Mouse (Mus musculus) lung, embryonic 16.5 days (tissue): ENCODE measurements around the gene Sqstm1. TPM values are rescaled to one million over a fixed set of nuclear protein-coding genes. Genes with fewer than 3 reads are reported as not detected.

Source experiments
- ATAC-seq: fragments of 200-750 bp; cut with Nextera tagmentation; 2 replicates; pipeline ENCODE4 v1.8.0; 2017; ENCODE audit warnings: low read depth, mild to moderate bottlenecking, moderate library complexity
- H3K27ac ChIP-seq: fragments of 300-500 bp; sonication (generic); 2 replicates; pipeline ENCODE4 v1.5.1; 2014; ENCODE audit warnings: mild to moderate bottlenecking, control low read depth, low read length
- H3K27me3 ChIP-seq: fragments of 300-500 bp; sonication (generic); 2 replicates; pipeline ENCODE4 v1.6.1; 2014; ENCODE audit warnings: low read depth, low read length, mixed read lengths; ENCODE audit not compliant: control insufficient read depth, insufficient read depth
- H3K36me3 ChIP-seq: fragments of 300-500 bp; sonication (generic); 2 replicates; pipeline ENCODE4 v1.6.1; 2014; ENCODE audit warnings: low read length; ENCODE audit not compliant: control insufficient read depth, insufficient read depth
- H3K4me1 ChIP-seq: fragments of 300-500 bp; sonication (generic); replicated peaks from 2 replicates; pipeline ENCODE4 v1.6.1; 2014; ENCODE audit warnings: low read length, mixed read lengths; ENCODE audit not compliant: control insufficient read depth, insufficient read depth
- H3K4me2 ChIP-seq: fragments of 300-500 bp; sonication (generic); 2 replicates; pipeline ENCODE4 v1.6.1; 2014; ENCODE audit warnings: low read depth, low read length, control low read depth
- H3K4me3 ChIP-seq: fragments of 300-500 bp; sonication (generic); 2 replicates; pipeline ENCODE4 v1.5.1; 2014; ENCODE audit warnings: mild to moderate bottlenecking, low read length, control low read depth
- H3K9ac ChIP-seq: fragments of 300-500 bp; sonication (generic); 2 replicates; pipeline ENCODE4 v1.6.1; 2014; ENCODE audit warnings: low read length, control low read depth
- H3K9me3 ChIP-seq: fragments of 300-500 bp; sonication (generic); 2 replicates; pipeline ENCODE4 v1.6.1; 2016; ENCODE audit warnings: low read length; ENCODE audit not compliant: control insufficient read depth
- WGBS: fragments of 180-500 bp; shearing (Covaris S2); extraction: QIAGEN DNeasy Blood & Tissue Kit; methylation state at CpG from one replicate; pipeline ENCODE4 v1.1.7; 2014; 5-methylcytosine and 5-hydroxymethylcytosine counted together
- polyA plus RNA-seq: library from polyadenylated mRNA; unstranded; fragments of >200 nt; fragmentation: Nextera tagmentation; extraction: Ambion mirVana; gene quantifications from 2 replicates; pipeline ENCODE4 v1.2.1, GENCODE M21; 2015

Gene Sqstm1
- polyA plus RNA-seq, 1 experiment from 2014 or later = 257 TPM

DNA sequence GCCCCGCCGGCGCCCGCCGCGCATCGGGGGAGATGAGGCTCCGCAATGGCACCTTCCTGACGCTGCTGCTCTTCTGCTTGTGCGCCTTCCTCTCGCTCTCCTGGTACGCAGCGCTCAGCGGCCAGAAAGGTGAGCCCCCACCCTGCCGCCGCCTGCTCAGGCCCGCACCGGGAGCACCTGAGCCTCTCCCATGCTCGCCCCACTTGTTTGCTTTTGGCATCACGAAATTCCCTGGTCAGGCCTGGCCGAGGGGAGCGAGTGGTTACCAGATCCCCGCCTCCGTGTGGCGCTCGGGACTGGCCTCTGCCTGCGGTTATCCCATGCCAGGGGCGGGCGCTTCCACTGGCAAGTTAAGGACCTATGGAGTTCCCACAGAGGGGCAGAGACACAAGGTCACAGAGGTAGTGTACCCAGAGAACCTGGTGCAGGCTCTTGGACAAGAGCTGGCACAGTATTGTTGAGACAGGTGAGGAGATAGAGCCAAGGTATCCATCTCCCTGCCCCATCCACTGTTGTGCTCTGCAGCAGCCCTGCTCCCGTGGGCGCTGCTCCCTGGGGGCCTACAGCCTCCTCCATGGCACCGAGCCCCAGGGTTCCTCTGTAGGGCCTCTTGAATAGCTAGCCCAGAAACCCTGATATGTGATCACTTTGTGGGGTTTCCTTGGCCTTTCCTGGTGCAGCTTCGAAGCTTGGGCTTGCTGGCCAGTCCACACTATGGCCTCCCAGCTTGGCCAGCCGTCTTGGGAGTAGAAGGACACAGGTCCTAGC, 15.2 kb upstream of the Sqstm1 start:
- WGBS = 3% methylated on average over 22 of the region's 34 CpGs
- no peaks in the 10 kb centered on the region for H3K27me3 ChIP-seq
- peaks cover 32% of the 10 kb centered on the region for H3K4me1 ChIP-seq
- no peaks in the 10 kb centered on the region for H3K36me3 ChIP-seq
- peak; percentile 37 for ATAC-seq
- H3K4me2 ChIP-seq = peak overlapping the region; percentile 69
- H3K9me3 ChIP-seq = no peaks in the 10 kb centered on the region
- peak overlapping the region; percentile 94 for H3K9ac ChIP-seq
- peak overlapping the region; percentile 85 for H3K4me3 ChIP-seq
- H3K27ac ChIP-seq = peak overlapping the region; percentile 82

GRCm38 (mm10) chr11:50224671-50225530, 14.3 kb upstream of the Sqstm1 start:
- peak; percentile 90 for ATAC-seq
- Histone ChIP-seq H3K27ac (peak overlapping the region; percentile 82), H3K36me3 (no peaks in the 10 kb centered on the region), H3K4me3 (peak overlapping the region; percentile 85), H3K9ac (peak overlapping the region; percentile 94), H3K4me2 (peak overlapping the region; percentile 69), H3K27me3 (no peaks in the 10 kb centered on the region), H3K9me3 (no peaks in the 10 kb centered on the region), H3K4me1 (peaks cover 26% of the 10 kb centered on the region)
- WGBS = under 1% methylated on average over 58 of the region's 70 CpGs

GRCm38 (mm10) chr11:50223783-50224662, 13.4 kb upstream of the Sqstm1 start:
- H3K4me3 ChIP-seq = peak overlapping the region; percentile 85
- peak overlapping the region; percentile 82 for H3K27ac ChIP-seq
- WGBS = 7% methylated on average over 17 of the region's 17 CpGs
- H3K9ac ChIP-seq = peak overlapping the region; percentile 94
- H3K4me2 ChIP-seq = peak overlapping the region; percentile 69
- H3K4me1 ChIP-seq = peaks cover 23% of the 10 kb centered on the region
- H3K27me3 ChIP-seq = no peaks in the 10 kb centered on the region
- no peaks in the 10 kb centered on the region for H3K36me3 ChIP-seq
- H3K9me3 ChIP-seq = no peaks in the 10 kb centered on the region
- ATAC-seq = no peak

GRCm38 (mm10) chr11:50222559-50223276, 12.1 kb upstream of the Sqstm1 start:
- Histone ChIP-seq H3K36me3 (no peaks in the 10 kb centered on the region), H3K9ac (no peak overlapping the region)
- no peak for ATAC-seq

DNA sequence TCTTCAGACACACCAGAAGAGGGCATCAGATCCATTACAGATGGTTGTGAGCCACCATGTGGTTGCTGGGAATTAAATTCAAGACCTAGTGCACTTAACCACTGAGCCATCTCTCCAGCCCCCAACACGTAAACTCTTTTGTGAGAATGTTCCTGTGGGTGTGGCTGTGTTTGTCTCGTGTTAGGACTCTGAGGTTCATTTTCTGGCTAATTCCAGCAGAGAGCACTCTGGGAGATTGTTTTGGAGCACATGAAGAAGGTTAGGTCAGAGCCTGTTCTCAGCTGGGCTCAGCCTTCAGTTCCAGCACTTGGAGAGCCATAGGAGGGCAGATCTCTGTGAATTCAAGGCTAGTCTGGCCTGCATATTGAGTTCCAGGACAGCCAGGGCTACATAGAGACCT, 9.2 kb upstream of the Sqstm1 start:
- no peaks in the 10 kb centered on the region for H3K36me3 ChIP-seq
- ATAC-seq = no peak
- no peak overlapping the region for H3K27ac ChIP-seq
- no peak overlapping the region for H3K9ac ChIP-seq
- H3K9me3 ChIP-seq = no peaks in the 10 kb centered on the region
- H3K27me3 ChIP-seq = no peaks in the 10 kb centered on the region
- no peak overlapping the region for H3K4me3 ChIP-seq
- 32% methylated on average over 2 of the region's 2 CpGs for WGBS
- H3K4me2 ChIP-seq = no peak overlapping the region
- peaks cover 13% of the 10 kb centered on the region; the same call in 1 of the 2 replicates for H3K4me1 ChIP-seq

More at GRCm38 (mm10) chr11:50222559-50223276, 12.1 kb upstream of the Sqstm1 start:
- Histone ChIP-seq H3K27ac (no peak overlapping the region), H3K9me3 (no peaks in the 10 kb centered on the region), H3K27me3 (no peaks in the 10 kb centered on the region), H3K4me1 (peaks cover 16% of the 10 kb centered on the region), H3K4me2 (no peak overlapping the region), H3K4me3 (no peak overlapping the region)
- WGBS = 60% methylated on average over 7 of the region's 7 CpGs

DNA sequence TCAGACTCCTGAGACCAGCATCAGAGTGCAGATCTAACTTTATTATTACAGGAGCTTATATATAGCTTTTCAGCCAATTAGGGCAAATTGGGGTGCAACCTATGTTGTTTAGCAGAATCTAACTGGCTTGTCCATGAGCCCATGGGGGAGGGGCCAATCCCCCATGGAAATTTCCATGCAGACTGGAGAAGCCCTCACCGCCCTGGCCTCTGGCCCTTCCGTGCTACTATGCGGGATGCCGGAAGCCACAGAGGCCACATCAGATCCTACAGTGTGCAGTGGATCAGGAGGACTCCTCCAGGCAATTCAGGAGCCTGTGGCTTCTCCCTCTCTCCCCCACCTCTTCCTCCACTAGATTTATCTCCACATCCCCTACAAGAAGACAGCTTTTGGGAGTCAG, 7.2 kb upstream of the Sqstm1 start:
- H3K27ac ChIP-seq = no peak overlapping the region
- H3K4me3 ChIP-seq = no peak overlapping the region
- no peak overlapping the region for H3K4me2 ChIP-seq
- no peak overlapping the region for H3K9ac ChIP-seq
- no peaks in the 10 kb centered on the region for H3K36me3 ChIP-seq
- WGBS = 62% methylated on average over 4 of the region's 4 CpGs
- peaks cover 12% of the 10 kb centered on the region; the same call in 1 of the 2 replicates for H3K4me1 ChIP-seq
- ATAC-seq = no peak
- H3K9me3 ChIP-seq = no peaks in the 10 kb centered on the region
- H3K27me3 ChIP-seq = no peaks in the 10 kb centered on the region

- Histone ChIP-seq H3K9me3 (no peaks in the 10 kb centered on the region), H3K4me2 (no peak overlapping the region), H3K9ac (no peak overlapping the region), H3K36me3 (no peaks in the 10 kb centered on the region), H3K27me3 (no peaks in the 10 kb centered on the region), H3K4me3 (no peak overlapping the region), H3K4me1 (peaks cover 12% of the 10 kb centered on the region; the same call in 1 of the 2 replicates), H3K27ac (no peak overlapping the region)
- 70% methylated on average over 4 of the region's 4 CpGs for WGBS
- no peak for ATAC-seq
Observed at GRCm38 (mm10) chr11:50216724-50217366, 6.2 kb upstream of the Sqstm1 start.

DNA sequence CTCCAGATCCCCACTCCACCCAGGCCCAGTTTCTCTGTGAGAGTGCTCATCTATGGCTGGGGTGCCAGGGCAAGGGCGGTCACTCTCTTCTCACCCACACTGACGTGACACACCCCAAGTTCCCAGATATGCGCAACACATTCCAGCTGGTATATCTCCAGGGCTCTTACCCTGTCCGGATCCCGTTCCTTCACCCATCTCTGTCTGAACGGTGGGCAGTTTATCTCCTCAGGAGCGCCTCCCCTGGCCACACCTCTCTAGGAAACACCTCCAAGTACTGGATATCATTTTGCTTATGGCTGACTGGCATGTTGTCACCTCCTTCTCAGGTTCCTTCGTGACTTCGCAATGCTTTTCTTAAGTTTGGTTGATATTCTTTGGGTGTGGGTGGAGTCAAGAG, 5.0 kb upstream of the Sqstm1 start:
- Histone ChIP-seq H3K27me3 (no peaks in the 10 kb centered on the region), H3K4me1 (peaks cover 19% of the 10 kb centered on the region), H3K4me2 (no peak overlapping the region), H3K4me3 (no peak overlapping the region), H3K9ac (no peak overlapping the region), H3K27ac (no peak overlapping the region), H3K9me3 (no peaks in the 10 kb centered on the region), H3K36me3 (no peaks in the 10 kb centered on the region)
- ATAC-seq = no peak
- 20% methylated on average over 9 of the region's 9 CpGs for WGBS
